Mouse (Mus musculus) gastrocnemius, adult 8-10 months (tissue): ENCODE data around the gene Sntb2. TPM values are rescaled to one million over a fixed set of nuclear protein-coding genes. Genes with fewer than 3 reads are reported as not detected.
"Not testable (repeated sequence)": the region's sequence is repeated elsewhere in the genome, so short reads cannot be mapped to it uniquely, and the experiment has no call there.

Experiments
- DNase-seq, 2 experiments: peaks; one replicate each; pipeline ENCODE4 v3.0.0; 2022; ENCODE audit warnings: low spot score in 2 of 2
- total RNA-seq, 4 experiments: library from RNA; stranded (reverse); gene quantifications; 2 replicates each; pipeline ENCODE4 v1.2.4; 2022

Gene Sntb2
- 1 to 10 TPM; 2.4 to 3.9 (median 3.7) TPM for total RNA-seq

DNA sequence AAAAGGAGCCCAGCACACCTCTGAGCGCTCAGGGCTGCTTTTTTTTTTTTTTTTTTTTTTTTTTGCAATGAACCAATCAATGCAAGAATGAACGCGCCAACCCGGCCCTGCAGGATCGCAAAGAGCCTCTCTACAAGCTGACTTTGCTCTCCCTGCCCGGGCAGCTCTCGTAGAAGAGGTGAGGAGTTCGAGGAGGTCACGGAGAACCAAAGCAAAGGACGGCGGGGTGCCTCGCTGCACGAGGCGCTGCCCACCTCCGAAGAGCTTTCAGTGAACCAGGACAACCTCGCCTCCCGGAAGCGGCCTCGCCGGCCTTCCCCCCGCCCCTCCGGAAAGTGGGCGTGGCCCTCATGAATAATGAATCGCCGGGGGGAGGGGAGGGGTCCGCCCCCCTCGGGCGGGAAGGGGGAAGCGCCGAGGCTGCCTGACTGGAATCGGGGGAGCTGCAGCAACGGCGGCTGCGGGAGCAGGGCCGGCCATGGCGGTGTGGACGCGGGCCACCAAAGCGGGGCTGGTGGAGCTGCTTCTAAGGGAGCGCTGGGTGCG lies at the start of gene Sntb2:
Sntb2 (plus strand) TSS at position 427 of the 546 bp plus-strand sequence.
- peak; percentile 80 to 81 for DNase-seq

DNA sequence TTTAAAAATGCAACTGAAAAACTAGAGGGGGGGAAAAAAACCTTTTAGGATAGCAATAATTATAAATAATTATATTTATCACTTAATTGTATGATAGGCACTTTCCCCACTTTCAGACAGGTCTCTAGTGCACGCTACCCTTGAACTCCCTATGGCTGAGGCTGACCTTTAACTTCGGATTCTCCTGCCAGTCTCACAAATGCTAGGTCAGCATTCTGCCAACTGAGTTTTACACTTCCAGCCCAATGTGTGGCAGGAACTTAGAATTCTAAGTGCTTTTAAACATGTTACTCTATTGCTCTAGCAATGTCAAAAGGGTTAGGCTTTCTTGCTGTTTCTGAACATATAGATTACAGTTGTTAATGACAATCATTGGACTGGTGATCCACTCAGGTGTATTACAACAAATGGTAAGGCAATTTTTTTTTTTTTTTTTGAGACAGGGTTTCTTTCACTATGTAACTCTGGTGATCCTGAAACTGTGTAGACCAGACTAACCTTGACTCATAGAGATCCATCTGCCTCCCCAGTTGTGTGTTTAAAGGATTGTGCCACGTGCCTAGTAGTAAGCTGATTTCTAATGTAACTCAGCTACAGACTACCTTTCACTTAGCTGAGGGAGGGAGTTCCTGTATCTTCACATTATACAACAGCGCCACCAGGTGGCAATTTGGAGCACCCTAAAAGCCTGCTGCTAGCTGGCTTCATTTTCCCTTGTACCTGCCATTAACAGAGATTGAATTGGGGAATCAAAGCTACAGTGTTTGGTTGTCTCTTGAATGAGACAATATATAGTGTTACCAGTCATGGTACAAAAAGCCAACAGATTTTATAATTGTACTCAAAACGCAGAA lies 48.0 kb upstream of the Sntb2 start:
- DNase-seq = peak; percentile 43 to 50

DNA sequence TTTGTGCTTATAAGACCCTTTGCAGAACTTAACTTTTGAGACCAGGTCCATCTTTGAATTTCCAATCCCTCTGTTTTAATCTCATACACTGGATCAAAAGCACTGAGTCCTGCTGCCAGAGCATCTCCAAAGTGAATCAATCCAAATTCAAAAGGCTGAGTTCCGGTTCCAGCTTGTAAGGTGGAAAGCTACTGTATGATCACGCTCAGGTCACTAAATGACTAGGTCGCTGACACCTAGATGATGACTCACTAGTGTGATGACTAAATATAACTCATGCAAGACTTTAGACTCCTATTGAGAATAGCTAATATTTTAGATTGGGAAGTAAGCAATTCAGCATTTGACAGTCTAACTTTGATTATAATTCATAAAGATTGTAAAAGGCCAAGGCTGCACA lies 46.7 kb upstream of the Sntb2 start:
- DNase-seq = no peak

DNA sequence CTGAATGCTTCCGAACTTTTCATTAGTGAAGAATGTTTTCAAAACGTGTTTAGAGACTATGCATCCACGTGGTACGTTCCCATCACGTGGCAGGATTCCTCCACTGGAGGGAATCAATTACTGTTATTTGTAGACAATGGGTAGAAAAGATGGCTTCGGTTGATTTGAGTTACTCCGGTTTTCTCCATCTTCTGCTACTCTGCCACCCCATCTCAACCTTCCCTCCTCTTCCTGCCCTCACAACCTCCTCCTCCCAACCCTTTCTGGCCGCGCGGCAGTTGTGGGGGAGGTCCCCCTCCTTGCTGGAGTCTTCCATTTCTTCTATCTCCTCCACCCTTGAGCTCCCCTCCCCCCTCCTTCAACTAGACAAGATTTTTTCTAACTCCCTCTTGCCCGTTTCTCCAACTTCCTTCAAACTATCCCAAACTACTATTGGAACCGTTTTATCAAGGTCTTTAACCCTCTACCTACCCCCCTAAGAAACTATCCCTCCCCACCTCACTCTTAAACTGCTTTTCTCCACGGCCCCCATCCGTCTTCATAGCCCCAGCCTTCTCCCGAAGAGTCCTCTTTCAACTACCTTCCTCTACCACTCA lies 43.2 kb upstream of the Sntb2 start:
- DNase-seq = no peak

DNA sequence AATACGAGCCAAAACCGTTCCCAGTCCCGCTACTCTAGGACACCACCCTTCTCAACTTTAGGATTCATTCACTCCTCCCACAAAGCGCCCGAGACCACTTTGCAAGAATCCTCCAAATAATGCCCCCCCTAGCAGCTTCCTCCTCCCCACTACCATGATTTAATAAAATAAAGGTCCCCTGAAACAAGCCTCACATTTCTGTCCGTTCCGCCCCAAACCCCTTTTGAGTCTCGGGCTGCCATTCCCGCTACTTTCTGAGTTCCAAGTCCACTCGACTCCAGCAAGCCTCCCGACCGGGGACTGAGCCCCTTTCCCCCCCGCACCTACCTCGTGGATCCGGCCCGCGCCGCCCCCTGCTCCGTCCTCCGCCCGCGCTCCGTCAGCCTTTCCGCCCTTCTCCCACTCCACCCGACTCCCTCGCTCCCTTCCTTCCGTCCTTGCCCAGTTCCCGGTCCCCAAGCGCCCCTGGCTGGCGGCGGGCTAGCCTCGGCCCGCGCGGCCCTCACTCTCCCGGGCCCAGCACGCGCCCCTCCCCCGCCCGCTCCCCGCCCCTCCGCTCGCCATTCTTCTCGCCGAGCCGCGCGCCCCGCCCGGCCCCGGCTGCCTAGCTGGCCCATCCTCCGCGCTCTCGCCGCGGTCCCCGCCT lies 42.6 kb upstream of the Sntb2 start:
- peak in 1 of 2 experiments; percentile 23 for DNase-seq

DNA sequence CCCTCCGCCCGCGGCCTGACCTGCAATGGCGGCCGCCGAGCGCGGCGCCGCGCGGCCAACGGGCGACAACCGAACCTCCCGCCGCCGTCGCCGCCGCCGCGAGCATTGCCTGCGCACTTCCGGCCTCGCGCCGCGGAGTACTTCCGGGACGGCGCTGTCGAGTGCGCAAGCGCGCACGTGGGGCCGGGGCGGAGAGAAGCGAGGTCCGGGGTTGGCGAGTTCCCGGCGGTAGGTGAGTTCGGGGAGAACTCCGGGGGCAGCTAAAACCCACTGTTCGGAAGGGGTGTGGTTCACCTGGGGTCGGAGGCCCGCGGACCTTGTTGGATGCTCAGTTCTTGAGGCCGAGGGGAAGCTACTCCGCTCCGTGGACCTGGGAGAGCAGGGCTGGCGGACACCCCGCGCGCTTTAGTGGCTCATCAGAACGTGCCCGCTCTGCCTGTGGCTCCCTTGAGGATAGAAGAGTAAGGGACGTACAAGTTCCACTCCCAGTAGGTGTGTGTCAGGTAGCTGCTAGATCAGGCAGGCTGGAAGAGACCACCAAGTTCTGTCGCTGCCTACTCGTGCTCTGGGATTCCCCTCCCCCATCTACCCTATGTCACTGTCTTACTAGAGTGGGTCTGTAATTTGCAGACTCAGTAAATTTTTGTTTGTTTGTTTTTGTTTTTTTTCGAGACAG lies 41.9 kb upstream of the Sntb2 start, which contains the start of gene Utp4:
Utp4 (plus strand) TSS at position 156 of the 676 bp plus-strand sequence.
- peak; percentile 62 to 79 for DNase-seq

DNA sequence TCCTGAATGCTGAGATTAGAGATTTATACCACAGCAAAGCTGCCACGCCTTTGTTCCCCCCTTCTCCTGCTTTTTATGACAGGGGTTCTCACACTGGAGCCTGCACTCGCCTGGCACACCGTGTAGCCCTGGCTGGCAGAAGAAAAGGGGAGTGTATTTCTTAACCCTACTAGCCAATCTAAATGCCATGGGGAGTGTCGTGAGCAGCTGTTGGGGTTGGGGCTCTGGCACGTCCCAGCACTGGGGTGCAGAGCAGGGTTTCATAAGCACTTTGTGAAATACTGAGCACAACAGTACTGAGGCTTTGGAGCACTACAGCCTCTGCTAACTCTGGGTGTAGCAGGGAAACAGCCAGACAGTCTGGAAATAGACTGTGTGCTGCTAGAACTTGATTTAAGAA lies 36.1 kb upstream of the Sntb2 start:
- no peak for DNase-seq

DNA sequence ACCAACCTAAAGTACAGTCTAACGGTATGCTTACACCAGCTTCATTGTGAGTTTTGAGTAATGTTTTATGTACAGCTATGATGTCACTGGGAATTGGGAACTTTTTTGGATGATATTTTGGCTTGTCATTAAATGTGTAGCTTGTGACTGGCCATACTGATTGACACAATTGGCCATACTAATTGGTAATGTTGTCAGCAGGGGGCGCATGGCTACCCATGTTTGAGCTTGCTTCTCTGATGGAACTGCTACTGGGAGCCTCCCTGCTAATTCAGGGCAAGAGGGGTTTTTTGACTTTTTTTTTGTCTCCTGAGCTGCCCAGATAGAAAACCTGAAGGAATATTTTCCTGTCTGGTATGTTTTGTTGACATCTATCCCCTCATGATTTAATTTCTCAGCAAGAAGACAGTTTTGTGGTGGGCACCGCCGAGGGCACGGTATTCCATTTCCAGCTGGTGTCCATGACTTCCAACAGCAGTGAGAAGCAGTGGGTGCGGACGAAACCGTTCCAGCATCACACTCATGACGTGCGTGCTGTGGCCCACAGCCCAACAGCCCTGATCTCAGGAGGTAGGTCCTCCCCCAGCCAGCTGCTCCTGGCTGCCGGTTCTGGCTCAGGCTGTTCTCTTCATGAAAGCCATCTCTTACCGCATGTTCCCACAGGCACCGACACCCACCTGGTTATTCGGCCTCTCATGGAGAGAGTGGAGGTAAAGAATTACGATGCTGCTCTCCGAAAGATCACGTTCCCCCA lies 29.6 kb upstream of the Sntb2 start:
- peak; percentile 40 to 60 for DNase-seq

DNA sequence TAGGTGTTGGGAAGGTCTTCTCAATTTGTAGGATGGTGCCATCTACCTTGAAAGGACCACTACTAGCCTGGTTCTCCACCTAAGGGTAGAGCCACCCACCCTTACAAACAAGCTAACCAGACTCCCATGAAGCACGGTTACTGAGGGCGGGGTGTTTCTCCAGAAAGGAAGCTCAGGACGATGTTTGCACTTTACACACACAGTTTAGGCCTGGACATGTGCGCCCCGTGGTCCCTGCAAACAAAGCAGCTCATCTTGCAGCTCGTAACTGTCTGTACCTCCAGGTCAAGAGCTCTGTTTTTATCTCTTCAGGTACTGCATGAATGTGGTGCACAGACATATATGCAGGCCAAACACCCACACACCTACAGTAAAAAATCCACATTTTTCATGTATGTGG lies 28.9 kb upstream of the Sntb2 start:
- no peak for DNase-seq

DNA sequence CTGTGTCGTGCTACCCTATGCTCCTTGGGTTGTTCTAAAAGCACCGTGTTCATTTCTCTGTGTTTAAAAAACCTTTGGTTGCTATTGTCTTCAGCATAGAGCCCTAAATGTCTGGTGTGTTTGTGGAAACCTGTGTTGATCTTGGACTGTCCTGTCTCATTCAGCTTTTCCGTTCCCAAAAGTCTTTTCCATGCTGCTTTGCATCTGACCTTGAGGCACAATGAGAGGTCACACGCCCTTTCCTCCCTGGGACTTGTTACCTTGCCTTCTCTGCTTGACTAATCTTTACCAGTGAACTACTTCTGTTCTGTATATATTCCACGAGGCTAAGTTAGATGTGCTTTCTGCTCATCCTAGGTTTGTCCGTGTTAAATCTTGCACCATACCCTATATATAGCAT lies 28.1 kb upstream of the Sntb2 start:
- DNase-seq = no peak

DNA sequence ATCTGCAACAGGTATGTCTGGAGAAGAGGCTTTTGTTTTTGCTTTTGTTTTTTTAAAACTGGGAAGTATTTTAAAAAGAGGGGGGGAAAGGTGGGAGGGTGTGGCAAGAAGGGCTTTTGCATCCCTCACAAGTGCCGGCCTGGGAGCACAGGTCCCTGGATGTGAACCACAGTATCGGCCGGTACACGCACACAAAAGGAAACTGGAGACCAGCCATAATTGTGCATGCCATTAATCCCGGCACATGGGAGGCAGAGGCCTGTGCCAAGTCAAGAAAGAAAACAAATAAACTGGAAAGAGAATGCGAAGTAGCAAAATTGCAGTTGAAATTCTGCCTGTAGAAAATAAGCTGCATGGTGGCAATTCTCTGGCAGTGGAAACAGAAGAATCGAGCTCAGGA lies 27.3 kb upstream of the Sntb2 start:
- no peak for DNase-seq

DNA sequence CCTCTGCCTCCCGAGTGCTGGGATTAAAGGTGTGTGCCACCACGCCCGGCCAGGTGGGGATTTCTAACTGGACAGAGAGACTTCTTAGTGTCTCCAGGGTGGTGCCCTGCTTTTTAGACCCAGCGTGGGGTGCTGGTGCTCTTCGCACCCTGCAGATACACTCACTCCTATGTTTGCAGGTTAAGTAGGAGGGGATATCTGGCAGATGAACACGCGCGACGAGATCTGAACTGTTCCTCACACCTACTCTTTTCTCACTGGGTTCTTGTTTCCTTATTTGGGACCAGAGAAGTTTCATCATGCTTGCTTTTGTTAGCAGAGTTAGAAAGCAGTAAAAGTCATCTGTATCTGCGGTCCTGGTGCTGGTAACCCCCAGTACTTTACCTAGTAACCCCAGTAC lies 21.9 kb upstream of the Sntb2 start:
- DNase-seq = no peak

DNA sequence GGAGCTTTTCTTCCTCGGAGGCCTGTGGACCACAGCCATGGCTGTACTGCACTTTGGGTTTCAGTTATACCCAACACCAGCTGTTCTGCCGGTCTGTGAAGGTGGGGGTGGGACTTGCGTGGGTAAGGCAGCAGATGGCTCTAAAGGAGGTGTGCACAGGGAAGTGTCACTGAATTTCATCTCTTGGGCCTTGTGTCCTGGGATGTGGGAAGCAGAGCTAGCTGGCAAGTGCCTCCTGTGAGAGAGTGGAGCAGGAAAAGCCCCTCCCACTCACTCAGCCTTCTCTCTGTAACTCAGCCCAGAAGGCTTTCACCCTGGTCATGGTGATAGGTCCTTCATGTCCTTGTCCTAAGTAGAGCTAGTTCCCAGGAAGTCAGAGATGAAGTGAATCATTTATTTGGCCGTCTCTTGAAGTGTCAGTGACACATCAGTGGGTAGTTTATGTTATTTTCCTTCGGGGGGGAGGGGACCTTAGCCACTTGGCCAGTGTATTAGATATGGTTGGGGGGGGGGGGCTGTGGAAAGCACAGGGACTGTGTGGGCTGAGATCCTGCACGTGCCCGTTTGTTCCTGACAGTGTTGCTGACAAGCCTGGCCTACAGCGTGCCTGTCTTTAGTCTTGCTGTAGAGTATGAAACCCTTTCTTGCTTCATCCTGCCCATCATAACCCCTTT lies 15.7 kb upstream of the Sntb2 start:
- DNase-seq = no peak

DNA sequence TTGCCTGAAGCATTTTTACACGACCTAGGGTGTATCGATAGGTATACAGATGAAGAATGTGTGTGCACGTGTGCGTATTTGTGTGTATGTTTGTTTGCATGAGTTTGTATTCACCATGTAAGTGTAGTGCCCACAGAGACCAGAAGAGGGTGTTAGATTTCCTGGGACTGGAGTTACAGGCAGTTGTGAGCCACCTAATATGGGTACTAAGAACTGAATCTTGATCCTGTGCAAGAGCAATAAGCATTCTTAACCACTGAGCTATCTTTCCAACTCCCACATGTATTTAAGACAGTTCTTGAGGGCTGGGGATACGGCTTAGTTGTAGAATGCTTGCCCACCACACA lies 15.2 kb upstream of the Sntb2 start:
- DNase-seq = no peak

DNA sequence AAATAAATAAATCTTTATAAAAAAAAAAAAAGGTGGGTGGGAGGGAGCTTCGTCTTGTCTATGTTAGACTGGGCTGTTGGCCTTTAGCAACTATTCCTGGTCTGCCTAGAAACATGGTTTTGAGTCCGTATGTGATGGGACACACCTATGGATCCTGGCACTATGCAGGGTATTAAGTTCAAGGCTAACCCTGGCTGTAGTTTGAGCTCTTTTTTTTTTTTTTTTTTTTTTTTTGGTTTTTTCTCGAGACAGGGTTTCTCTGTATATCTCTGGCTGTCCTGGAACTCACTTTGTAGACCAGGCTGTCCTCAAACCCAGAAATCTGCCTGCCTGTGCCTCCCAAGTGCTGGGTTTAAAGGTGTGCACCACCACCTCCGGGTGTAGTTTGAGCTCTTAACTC lies 11.5 kb upstream of the Sntb2 start:
- no peak for DNase-seq

DNA sequence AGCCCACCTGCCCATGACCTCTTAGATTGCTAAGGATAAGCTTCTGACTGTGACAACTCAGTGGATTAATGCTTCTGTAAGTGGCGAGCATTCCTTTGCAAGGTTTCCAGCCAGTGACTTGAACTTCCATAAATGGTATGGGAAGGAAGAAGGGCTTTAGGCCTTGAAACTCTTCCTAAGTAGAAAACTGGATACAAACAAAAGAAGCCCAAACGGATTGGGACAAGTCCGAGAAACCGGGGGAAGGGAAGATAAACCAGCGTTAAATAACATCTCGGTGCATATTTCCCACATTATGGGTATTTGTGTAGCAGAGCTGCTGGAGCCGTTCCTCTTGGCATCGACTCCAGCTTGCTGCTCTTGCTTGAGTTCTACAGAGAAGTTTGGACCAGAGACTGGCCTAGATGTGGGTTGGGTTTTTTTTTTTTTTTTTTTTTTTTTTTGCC lies 10.6 kb upstream of the Sntb2 start:
- peak in 1 of 2 experiments; percentile 17 for DNase-seq

DNA sequence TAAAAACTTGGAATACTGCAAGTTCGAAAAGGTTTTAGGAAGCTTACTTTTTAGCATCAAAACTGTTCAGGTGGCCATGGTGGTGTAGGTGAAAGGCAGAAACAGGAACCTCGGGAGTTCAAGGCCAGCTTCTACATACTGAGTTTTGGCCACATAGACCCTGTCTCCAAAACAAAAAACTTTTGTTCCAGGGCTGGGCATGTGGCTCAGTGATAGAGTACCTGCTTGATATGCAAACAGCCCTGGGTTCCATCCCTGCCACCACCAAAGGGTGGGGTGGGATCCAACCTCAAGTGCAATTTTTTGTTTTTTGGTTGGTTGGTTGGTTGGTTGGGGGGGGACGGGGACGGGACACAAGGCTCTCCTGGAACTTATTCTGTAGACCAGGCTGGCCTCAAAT lies 10.1 kb upstream of the Sntb2 start:
- no peak for DNase-seq

DNA sequence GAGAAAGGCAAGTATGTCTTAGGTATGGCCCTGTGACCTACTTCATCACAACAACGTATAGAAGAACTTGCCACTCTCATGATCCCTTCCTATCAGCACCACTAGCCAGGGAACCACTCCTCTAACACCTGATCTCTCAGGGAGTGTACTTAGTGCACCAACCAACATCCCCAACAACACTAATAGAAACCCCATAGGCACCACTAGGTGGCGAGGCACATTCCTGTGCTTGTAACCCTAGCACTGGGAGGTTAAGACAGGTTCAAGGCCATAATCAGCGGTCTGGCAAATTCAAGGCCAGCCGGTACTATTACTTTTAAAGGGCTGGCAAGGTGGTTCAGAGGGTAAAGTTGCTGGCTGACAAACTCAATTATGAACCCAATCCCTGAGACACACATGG lies 8.3 kb upstream of the Sntb2 start:
- DNase-seq = no peak

DNA sequence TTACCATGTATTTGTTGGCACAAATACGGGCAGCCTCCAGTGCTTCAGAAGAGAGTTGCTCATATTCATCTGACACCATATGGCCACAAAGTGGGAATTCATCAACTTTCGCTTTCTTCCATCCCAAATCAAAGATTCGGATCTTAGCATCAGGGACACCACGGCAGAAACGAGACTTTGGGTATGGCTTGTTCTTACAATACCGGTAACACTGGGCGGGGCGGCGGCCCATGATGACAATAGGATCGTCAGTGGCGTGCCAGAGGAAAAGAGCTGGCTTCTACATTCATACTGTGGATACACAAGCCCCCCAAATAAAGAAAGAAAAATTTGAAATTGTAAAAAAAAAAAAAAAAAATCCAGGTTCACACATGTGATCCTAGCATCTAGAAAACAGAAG lies 7.4 kb upstream of the Sntb2 start:
- not testable (repeated sequence) for DNase-seq
